Mouse (Mus musculus) limb, embryonic 11.5 days (tissue): ENCODE measurements at regions not wholly inside any gene's neighbourhood (a gene's known extent, or its start where the extent isn't known, plus 50 kb on each side); places are given as distances from the start of the nearest gene placed in this dataset.

ENCODE experiments used
- ATAC-seq: fragments of 200-750 bp; cut with Nextera tagmentation; 2 replicates; pipeline ENCODE4 v1.8.0; 2017; ENCODE audit warnings: low read depth; ENCODE audit not compliant: insufficient number of reproducible peaks, low FRiP score, low TSS enrichment
- DNase-seq: peaks from one replicate; pipeline ENCODE4 v3.0.0-alpha.2; 2015; ENCODE audit warnings: low spot score
- H3K27ac ChIP-seq: fragments of 300-500 bp; sonication (generic); replicated peaks from 2 replicates; pipeline ENCODE4 v1.5.1; 2014; ENCODE audit warnings: low read depth, mild to moderate bottlenecking, low read length
- H3K27me3 ChIP-seq: fragments of 300-500 bp; sonication (generic); 2 replicates; pipeline ENCODE4 v1.6.1; 2014; ENCODE audit warnings: mild to moderate bottlenecking, low read length, mixed read lengths; ENCODE audit not compliant: control insufficient read depth, insufficient read depth
- H3K36me3 ChIP-seq: fragments of 300-500 bp; sonication (generic); 2 replicates; pipeline ENCODE4 v1.6.1; 2014; ENCODE audit warnings: mild to moderate bottlenecking, low read length, moderate library complexity, mixed read lengths; ENCODE audit not compliant: control insufficient read depth, insufficient read depth
- H3K4me1 ChIP-seq: fragments of 300-500 bp; sonication (generic); 2 replicates; pipeline ENCODE4 v1.6.1; 2014; ENCODE audit warnings: low read length, mixed read lengths; ENCODE audit not compliant: control insufficient read depth, insufficient read depth
- H3K4me2 ChIP-seq: fragments of 300-500 bp; sonication (generic); 2 replicates; pipeline ENCODE4 v1.6.1; 2014; ENCODE audit warnings: low read depth, mild to moderate bottlenecking, moderate library complexity; ENCODE audit not compliant: severe bottlenecking
- H3K4me3 ChIP-seq: fragments of 300-500 bp; sonication (generic); 2 replicates; pipeline ENCODE4 v1.5.1; 2014; ENCODE audit warnings: low read depth, low read length
- H3K9ac ChIP-seq: fragments of 300-500 bp; sonication (generic); 2 replicates; pipeline ENCODE4 v1.6.1; 2014; ENCODE audit warnings: mild to moderate bottlenecking, low read length
- H3K9me3 ChIP-seq: fragments of 300-500 bp; sonication (generic); 2 replicates; pipeline ENCODE4 v1.6.1; 2016; ENCODE audit warnings: low read length; ENCODE audit not compliant: control insufficient read depth
- WGBS: fragments of 180-500 bp; shearing (Covaris S2); extraction: QIAGEN DNeasy Blood & Tissue Kit; methylation state at CpG from one replicate; pipeline ENCODE4 v1.1.7; 2014; 5-methylcytosine and 5-hydroxymethylcytosine counted together

DNA sequence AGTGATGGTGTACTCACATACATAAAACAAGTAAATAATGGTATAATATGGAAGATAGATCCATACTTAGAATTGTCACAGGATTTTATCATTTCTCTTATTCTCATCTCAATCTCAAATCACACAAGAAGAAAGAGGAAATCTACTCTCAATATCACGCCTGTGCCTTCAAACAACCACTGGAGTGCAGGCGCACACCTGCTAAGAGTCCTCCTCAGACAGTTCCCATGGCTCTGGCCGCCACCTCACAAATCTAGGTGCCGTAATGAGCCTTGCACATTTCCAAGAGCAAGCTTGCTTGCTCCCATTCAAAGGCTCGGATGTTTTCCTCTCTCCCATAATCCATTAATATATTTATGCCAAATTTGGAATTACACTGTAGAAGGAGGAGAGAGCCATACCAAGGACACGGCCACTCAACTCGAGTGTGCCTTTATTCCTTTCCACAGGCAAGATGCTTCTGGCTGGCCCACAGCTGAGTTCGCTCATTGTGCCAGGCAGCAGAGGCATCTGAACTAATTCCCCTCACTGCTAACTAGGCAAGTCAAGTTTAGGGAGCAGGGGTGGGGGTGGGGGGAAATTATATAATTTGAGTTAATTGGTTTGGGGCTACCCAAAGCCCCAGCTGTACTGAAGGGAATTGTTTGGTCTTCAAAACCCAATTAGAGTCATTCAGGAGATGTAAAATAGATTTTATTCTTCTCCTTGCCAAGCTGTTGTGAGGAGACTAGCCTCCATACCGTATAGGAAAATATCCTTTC, 209.2 kb upstream of the Hes1 start:
- WGBS, result 82% methylated on average over 9 of the region's 9 CpGs

DNA sequence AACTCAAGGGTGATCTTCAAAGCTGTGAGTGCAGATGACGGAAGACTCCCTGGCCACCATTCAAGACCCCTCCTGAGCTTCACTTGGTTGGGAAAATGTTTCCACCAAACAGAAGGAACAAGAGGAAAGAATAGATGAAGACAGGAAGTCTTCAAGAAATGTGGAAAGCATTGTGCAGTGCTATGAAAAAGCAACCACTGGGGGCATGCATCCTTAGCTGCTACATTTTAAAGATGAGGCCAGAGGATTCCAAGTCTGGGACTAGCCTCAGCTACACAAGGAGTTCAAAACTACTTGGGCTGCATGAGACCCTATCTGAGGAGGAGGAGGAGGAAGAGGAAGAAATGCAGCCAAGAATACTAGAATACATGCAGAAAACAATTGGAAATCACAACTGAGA, 207.6 kb upstream of the Hes1 start:
- ATAC-seq (no peak), DNase-seq (no peak)
- Histone ChIP-seq H3K27ac (no peak overlapping the region), H3K36me3 (no peaks in the 10 kb centered on the region), H3K4me3 (no peak overlapping the region), H3K9me3 (no peaks in the 10 kb centered on the region), H3K27me3 (no peaks in the 10 kb centered on the region), H3K4me2 (no peak overlapping the region), H3K4me1 (peaks cover 3% of the 10 kb centered on the region), H3K9ac (no peak overlapping the region)
- WGBS, result 100% methylated on average over 1 of the region's 1 CpGs

More for the DNA sequence above, 209.2 kb upstream of the Hes1 start:
- Histone ChIP-seq H3K4me1 (no peaks in the 10 kb centered on the region; the same call in 1 of the 2 replicates), H3K27me3 (no peaks in the 10 kb centered on the region), H3K27ac (no peak overlapping the region), H3K36me3 (no peaks in the 10 kb centered on the region), H3K4me2 (no peak overlapping the region), H3K4me3 (no peak overlapping the region), H3K9me3 (no peaks in the 10 kb centered on the region), H3K9ac (no peak overlapping the region)
- DNase-seq (no peak), ATAC-seq (no peak)

DNA sequence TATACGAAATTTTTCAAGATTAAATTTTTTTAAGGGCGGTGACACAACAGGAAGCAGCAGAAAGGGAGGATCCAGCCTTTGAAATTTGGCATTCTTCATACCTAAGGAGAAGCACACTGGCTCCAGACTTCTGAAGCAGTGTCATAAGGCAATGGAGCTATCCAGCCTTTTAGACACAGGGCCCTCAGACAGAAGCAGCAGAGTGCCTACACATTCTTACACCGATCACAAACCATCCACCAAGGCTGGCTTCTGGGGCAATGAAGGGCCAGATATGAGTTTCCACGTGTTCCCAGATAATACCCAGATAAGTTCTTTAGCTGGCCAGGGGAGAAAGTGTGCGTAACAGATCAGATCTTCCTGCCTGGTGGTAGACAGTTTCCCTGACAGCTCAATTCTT, 205.5 kb upstream of the Hes1 start:
- WGBS, result 83% methylated on average over 5 of the region's 5 CpGs
- H3K27me3 ChIP-seq, result no peaks in the 10 kb centered on the region
- H3K27ac ChIP-seq, result no peak overlapping the region

DNA sequence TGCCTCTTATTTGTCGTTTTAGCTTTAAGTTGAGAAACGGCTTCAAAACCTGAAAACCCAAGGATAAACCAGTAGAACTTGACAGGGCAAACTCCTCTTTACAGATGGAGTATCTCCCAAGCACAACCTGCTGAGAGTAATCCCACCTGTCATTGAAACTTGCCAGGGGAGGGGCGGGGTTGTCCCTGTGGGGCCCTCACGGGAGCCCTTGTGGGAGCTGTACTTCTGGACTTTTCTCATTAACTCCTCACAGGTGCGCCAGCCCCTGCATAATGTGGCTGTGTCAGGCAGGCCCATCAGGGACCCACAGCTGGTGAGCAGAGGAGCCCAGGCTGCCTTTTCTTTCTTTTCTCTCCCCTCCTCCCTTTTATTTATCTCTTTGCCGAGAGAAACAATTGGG, 203.9 kb upstream of the Hes1 start:
- H3K27ac ChIP-seq, result no peak overlapping the region
- H3K9ac ChIP-seq, result no peak overlapping the region
- no peaks in the 10 kb centered on the region for H3K9me3 ChIP-seq
- no peaks in the 10 kb centered on the region for H3K27me3 ChIP-seq
- peaks cover 3% of the 10 kb centered on the region for H3K4me1 ChIP-seq
- WGBS, result 25% methylated on average over 6 of the region's 6 CpGs
- H3K36me3 ChIP-seq, result no peaks in the 10 kb centered on the region
- no peak overlapping the region for H3K4me3 ChIP-seq
- no peak for ATAC-seq
- no peak for DNase-seq
- no peak overlapping the region for H3K4me2 ChIP-seq

More for the DNA sequence above, 205.5 kb upstream of the Hes1 start:
- Histone ChIP-seq H3K9ac (no peak overlapping the region), H3K4me2 (no peak overlapping the region), H3K4me3 (no peak overlapping the region), H3K4me1 (peaks cover 3% of the 10 kb centered on the region), H3K36me3 (no peaks in the 10 kb centered on the region), H3K9me3 (no peaks in the 10 kb centered on the region)
- ATAC-seq (no peak), DNase-seq (no peak)

DNA sequence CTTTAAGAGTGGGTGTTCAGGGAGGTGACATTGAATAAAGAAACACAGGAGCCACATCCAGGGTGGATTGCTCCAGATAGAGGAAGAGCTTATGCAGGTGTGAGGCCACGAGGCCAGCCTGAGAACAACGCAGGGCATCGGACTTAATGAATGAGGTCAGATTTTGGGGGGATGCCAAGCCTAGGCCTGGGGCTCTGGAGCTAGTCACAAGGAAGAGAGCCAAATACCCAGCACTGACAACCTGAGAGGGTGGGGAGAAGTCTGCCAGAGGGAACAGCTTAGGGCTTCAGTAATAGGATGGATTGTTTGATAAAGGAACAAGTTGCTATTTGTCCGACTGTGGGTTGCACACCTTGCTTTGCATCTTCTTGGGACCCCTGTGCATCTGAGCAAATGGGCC, 203.1 kb upstream of the Hes1 start:
- ATAC-seq (no peak), DNase-seq (no peak)
- no peaks in the 10 kb centered on the region for H3K9me3 ChIP-seq
- peaks cover 3% of the 10 kb centered on the region for H3K4me1 ChIP-seq
- H3K9ac ChIP-seq, result no peak overlapping the region
- H3K27ac ChIP-seq, result no peak overlapping the region
- no peaks in the 10 kb centered on the region for H3K27me3 ChIP-seq
- no peaks in the 10 kb centered on the region for H3K36me3 ChIP-seq
- 65% methylated on average over 4 of the region's 4 CpGs for WGBS
- H3K4me2 ChIP-seq, result no peak overlapping the region
- H3K4me3 ChIP-seq, result no peak overlapping the region

DNA sequence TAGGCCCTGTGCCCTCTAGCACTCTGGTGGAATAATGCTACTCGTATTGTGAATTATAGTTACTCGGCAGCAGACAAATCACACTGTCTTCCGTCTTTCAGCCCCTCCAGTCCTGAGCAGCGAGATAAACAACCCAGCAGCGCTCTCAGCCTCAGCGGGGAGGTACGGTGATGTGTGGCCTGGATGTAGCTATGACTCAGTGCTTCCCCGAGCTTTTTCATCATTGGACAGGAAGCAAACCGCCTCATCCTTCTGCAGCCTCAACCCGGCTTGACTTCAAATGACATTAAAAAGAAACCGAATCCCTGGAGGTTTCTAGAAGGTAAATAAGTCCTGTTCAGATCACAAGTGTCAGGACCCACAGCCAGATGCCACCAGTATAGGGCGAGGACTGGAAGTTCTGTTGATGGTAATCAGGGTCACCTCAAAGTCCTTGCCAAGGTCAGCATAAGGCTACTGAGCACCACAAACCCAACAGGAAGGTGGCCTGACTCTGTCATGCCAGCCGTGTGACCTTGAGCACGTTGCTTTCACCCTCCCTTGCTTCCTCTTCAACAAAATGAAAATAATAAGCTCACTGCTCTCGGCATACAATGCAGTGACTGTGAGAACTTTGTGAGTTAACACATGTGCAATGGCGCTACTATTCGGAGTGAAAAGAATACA, 199.0 kb upstream of the Hes1 start:
- no peak overlapping the region for H3K27ac ChIP-seq
- no peaks in the 10 kb centered on the region for H3K9me3 ChIP-seq
- no peaks in the 10 kb centered on the region for H3K27me3 ChIP-seq
- no peaks in the 10 kb centered on the region for H3K36me3 ChIP-seq
- peaks cover 2% of the 10 kb centered on the region; the same call in 1 of the 2 replicates for H3K4me1 ChIP-seq
- ATAC-seq, result no peak
- DNase-seq, result no peak
- H3K4me3 ChIP-seq, result no peak overlapping the region
- H3K4me2 ChIP-seq, result no peak overlapping the region
- no peak overlapping the region for H3K9ac ChIP-seq
- WGBS, result 81% methylated on average over 17 of the region's 17 CpGs

DNA sequence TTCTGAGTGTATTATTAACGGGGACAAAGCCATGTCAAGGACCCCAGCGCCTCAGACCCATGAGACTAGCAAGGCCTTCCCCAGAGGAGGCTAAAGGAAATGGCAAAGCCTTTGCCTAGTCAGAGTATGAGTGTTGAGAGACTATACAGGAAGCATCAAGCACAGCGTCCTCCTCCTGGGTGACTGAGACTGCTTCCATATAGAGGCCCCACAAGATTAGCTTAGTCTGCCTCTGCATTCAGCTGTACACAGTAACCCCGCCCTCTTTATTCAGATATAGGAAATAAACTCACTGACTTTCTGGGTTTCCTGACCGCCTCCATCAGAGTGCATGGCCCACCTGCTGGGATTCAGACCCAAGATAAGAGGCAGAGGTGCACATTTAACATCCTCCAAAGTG, 192.8 kb upstream of the Hes1 start:
- Histone ChIP-seq H3K4me3 (no peak overlapping the region), H3K9ac (no peak overlapping the region), H3K4me2 (no peak overlapping the region), H3K27ac (no peak overlapping the region), H3K4me1 (no peaks in the 10 kb centered on the region), H3K9me3 (no peaks in the 10 kb centered on the region), H3K36me3 (no peaks in the 10 kb centered on the region), H3K27me3 (no peaks in the 10 kb centered on the region)
- DNase-seq (no peak), ATAC-seq (no peak)
- 85% methylated on average over 5 of the region's 5 CpGs for WGBS

DNA sequence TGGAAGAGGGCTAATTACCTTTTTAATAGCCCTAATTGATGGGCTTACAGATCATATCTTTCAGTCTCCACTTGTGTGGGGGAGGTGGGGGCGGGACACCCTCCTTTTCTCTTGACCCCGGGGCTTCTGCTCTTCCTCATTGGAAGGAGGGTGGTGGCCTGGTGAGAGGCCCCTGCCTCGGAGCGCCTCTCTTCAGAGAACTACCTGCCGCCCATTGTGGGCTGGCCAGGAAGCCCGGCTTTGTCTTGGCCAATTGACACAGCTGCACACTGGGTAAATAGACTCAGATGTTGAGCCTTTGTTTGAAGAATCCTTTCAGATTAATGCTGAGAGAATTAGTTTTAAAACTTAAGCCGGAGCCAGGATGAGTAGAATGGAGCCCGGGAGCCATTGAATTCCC, 188.0 kb upstream of the Hes1 start:
- Histone ChIP-seq H3K4me2 (no peak overlapping the region), H3K27ac (no peak overlapping the region), H3K36me3 (no peaks in the 10 kb centered on the region), H3K9me3 (no peaks in the 10 kb centered on the region), H3K27me3 (no peaks in the 10 kb centered on the region), H3K4me3 (no peak overlapping the region), H3K9ac (no peak overlapping the region), H3K4me1 (0 out of 2 replicates have a peak, but pooled peaks cover 7% of the 10 kb centered on the region)
- DNase-seq (no peak), ATAC-seq (no peak)
- 35% methylated on average over 8 of the region's 8 CpGs for WGBS
